Mouse (Mus musculus) hindbrain, postnatal 0 days (tissue): ENCODE results near the gene Lrrc51. TPM values are rescaled to one million over a fixed set of nuclear protein-coding genes. Genes with fewer than 3 reads are reported as not detected.
"Not testable (repeated sequence)": the region's sequence is repeated elsewhere in the genome, so short reads cannot be mapped to it uniquely, and the experiment has no call there.

Source experiments
- ATAC-seq: fragments of 200-750 bp; cut with Nextera tagmentation; 2 replicates; pipeline ENCODE4 v1.8.0; 2017; ENCODE audit warnings: mild to moderate bottlenecking, moderate TSS enrichment, moderate library complexity
- DNase-seq: peaks from one replicate; pipeline ENCODE4 v3.0.0-alpha.2; 2015; ENCODE audit warnings: low spot score
- H3K27ac ChIP-seq: fragments of 300-500 bp; sonication (generic); 2 replicates; pipeline ENCODE4 v1.5.1; 2014; ENCODE audit warnings: mild to moderate bottlenecking
- H3K27me3 ChIP-seq: fragments of 300-500 bp; sonication (generic); 2 replicates; pipeline ENCODE4 v1.6.1; 2014; ENCODE audit warnings: low read length, mixed read lengths; ENCODE audit not compliant: insufficient read depth
- H3K36me3 ChIP-seq: fragments of 300-500 bp; sonication (generic); 2 replicates; pipeline ENCODE4 v1.6.1; 2014; ENCODE audit warnings: low read length, mixed read lengths; ENCODE audit not compliant: insufficient read depth
- H3K4me1 ChIP-seq: fragments of 300-500 bp; sonication (generic); 2 replicates; pipeline ENCODE4 v1.6.1; 2014; ENCODE audit warnings: antibody characterized with exemption, low read length, mixed read lengths; ENCODE audit not compliant: insufficient read depth
- H3K4me2 ChIP-seq: fragments of 300-500 bp; sonication (generic); 2 replicates; pipeline ENCODE4 v1.6.1; 2014; ENCODE audit warnings: low read depth, mild to moderate bottlenecking, low read length, moderate library complexity, mixed read lengths
- H3K4me3 ChIP-seq: fragments of 300-500 bp; sonication (generic); 2 replicates; pipeline ENCODE4 v1.5.1; 2014; ENCODE audit warnings: low read length
- H3K9ac ChIP-seq: fragments of 300-500 bp; sonication (generic); replicated peaks from 2 replicates; pipeline ENCODE4 v1.6.1; 2014; ENCODE audit warnings: mild to moderate bottlenecking, low read length, moderate library complexity, mixed read lengths
- H3K9me3 ChIP-seq: fragments of 300-500 bp; sonication (generic); 2 replicates; pipeline ENCODE4 v1.6.1; 2016; ENCODE audit warnings: low read length, mixed read lengths
- CTCF ChIP-seq: IDR thresholded peaks from 2 replicates; pipeline ENCODE4 v1.5.1; 2016; ENCODE audit warnings: antibody characterized with exemption, control low read depth, low read depth
- WGBS: fragments of 180-500 bp; shearing (Covaris S2); extraction: QIAGEN DNeasy Blood & Tissue Kit; methylation state at CpG from one replicate; pipeline ENCODE4 v1.1.7; 2014; 5-methylcytosine and 5-hydroxymethylcytosine counted together
- polyA plus RNA-seq: library from polyadenylated mRNA; unstranded; fragments of >200 nt; fragmentation: Nextera tagmentation; extraction: Ambion mirVana; gene quantifications from 2 replicates; pipeline ENCODE4 v1.2.1, GENCODE M21; 2015
- total RNA-seq: library from RNA; depleted of rRNA; stranded (reverse); fragments of >200 nt; gene quantifications from 2 replicates; pipeline ENCODE4 v1.2.3, GENCODE M21; 2014

The Lrrc51 gene
- total and polyA plus RNA-seq, 2 experiments from 2014 or later: 5.2 to 9.7 TPM

- no peak for DNase-seq
- no peak overlapping the region for H3K9ac ChIP-seq
- no peaks in the 10 kb centered on the region for H3K4me1 ChIP-seq
- H3K36me3 ChIP-seq: no peaks in the 10 kb centered on the region
- no peak for ATAC-seq
- H3K27me3 ChIP-seq: no peaks in the 10 kb centered on the region
- H3K9me3 ChIP-seq: no peaks in the 10 kb centered on the region
- no peak for TF ChIP-seq CTCF
- H3K4me3 ChIP-seq: no peak overlapping the region
- no peak overlapping the region for H3K4me2 ChIP-seq
- 93% methylated on average over 5 of the region's 5 CpGs for WGBS
- H3K27ac ChIP-seq: no peak overlapping the region
Observed at GRCm38 (mm10) chr7:101956911-101957310, 23.2 kb upstream of the Lrrc51 start.

- Histone ChIP-seq H3K36me3 (no peaks in the 10 kb centered on the region), H3K4me3 (no peak overlapping the region), H3K4me2 (no peak overlapping the region), H3K9ac (no peak overlapping the region), H3K4me1 (no peaks in the 10 kb centered on the region), H3K27ac (no peak overlapping the region), H3K9me3 (no peaks in the 10 kb centered on the region), H3K27me3 (no peaks in the 10 kb centered on the region)
- no peak for DNase-seq
- 92% methylated on average over 1 of the region's 1 CpGs for WGBS
- no peak for TF ChIP-seq CTCF
- ATAC-seq: no peak
Observed at GRCm38 (mm10) chr7:101956481-101956880, 22.8 kb upstream of the Lrrc51 start.

GRCm38 (mm10) chr7:101955862-101956261, 22.2 kb upstream of the Lrrc51 start:
- H3K4me3 ChIP-seq: no peak overlapping the region
- H3K9ac ChIP-seq: no peak overlapping the region
- H3K4me1 ChIP-seq: no peaks in the 10 kb centered on the region
- no peaks in the 10 kb centered on the region for H3K27me3 ChIP-seq
- no peaks in the 10 kb centered on the region for H3K36me3 ChIP-seq
- no peak for ATAC-seq
- no peak overlapping the region for H3K27ac ChIP-seq
- 56% methylated on average over 4 of the region's 4 CpGs for WGBS
- DNase-seq: no peak
- no peaks in the 10 kb centered on the region for H3K9me3 ChIP-seq
- H3K4me2 ChIP-seq: no peak overlapping the region
- TF ChIP-seq CTCF: no peak

DNA sequence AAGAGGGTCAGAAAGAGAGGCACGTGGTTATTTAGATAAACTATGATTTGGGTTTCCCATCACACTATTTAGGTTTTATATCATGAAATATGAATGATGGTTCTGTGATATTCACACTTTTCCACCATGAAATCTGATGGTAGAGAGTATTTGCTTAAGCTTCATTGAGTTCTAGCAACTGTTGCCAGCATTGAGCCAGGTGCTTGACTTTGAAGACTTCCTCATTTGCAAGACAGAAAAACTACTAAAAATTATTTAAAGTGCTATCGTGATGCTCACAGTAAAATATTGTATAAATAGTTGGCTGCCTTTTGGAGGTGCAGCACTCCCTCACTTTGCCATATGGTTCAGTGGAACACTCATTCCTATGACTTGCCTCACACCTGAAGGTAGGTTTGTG, 21.6 kb upstream of the Lrrc51 start:
- no peaks in the 10 kb centered on the region for H3K9me3 ChIP-seq
- TF ChIP-seq CTCF: no peak
- H3K9ac ChIP-seq: no peak overlapping the region
- H3K4me3 ChIP-seq: no peak overlapping the region
- no peak overlapping the region for H3K27ac ChIP-seq
- H3K4me1 ChIP-seq: no peaks in the 10 kb centered on the region
- no peak for ATAC-seq
- H3K27me3 ChIP-seq: no peaks in the 10 kb centered on the region
- H3K4me2 ChIP-seq: no peak overlapping the region
- no peaks in the 10 kb centered on the region for H3K36me3 ChIP-seq
- 92% methylated on average over 2 of the region's 2 CpGs for WGBS
- no peak for DNase-seq

DNA sequence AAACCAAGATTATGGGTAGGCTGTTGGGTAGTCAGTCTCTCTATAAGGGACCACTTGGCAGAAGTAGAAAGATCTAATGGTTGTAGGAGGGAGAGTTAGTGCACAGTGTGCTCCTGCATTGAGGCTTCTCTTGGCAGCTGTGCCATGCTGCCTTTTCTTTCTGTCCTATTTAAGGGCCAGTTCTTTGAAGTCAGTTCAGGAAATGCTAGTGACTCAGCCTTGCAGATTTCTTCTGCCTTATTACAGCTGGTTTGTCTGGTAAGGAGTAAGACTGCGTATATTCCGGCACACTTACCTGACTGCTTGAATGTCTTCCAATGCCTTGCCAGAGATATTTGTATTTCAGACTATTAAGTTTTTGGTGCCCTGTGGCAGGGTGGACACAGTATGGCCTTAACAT, 20.5 kb upstream of the Lrrc51 start:
- TF ChIP-seq CTCF: no peak
- no peaks in the 10 kb centered on the region for H3K9me3 ChIP-seq
- ATAC-seq: no peak

GRCm38 (mm10) chr7:101952098-101952497, 18.4 kb upstream of the Lrrc51 start:
- no peak for DNase-seq
- no peak for ATAC-seq
- Histone ChIP-seq H3K9me3 (no peaks in the 10 kb centered on the region), H3K36me3 (no peaks in the 10 kb centered on the region), H3K27ac (no peak overlapping the region), H3K27me3 (no peaks in the 10 kb centered on the region), H3K4me3 (no peak overlapping the region), H3K9ac (no peak overlapping the region), H3K4me1 (no peaks in the 10 kb centered on the region), H3K4me2 (no peak overlapping the region)
- 81% methylated on average over 2 of the region's 2 CpGs for WGBS
- TF ChIP-seq CTCF: no peak

More for the DNA sequence above, 20.5 kb upstream of the Lrrc51 start:
- WGBS: 85% methylated on average over 2 of the region's 2 CpGs
- Histone ChIP-seq H3K9ac (no peak overlapping the region), H3K27me3 (no peaks in the 10 kb centered on the region), H3K4me1 (no peaks in the 10 kb centered on the region), H3K36me3 (no peaks in the 10 kb centered on the region), H3K4me2 (no peak overlapping the region), H3K4me3 (no peak overlapping the region), H3K27ac (no peak overlapping the region)
- DNase-seq: no peak

DNA sequence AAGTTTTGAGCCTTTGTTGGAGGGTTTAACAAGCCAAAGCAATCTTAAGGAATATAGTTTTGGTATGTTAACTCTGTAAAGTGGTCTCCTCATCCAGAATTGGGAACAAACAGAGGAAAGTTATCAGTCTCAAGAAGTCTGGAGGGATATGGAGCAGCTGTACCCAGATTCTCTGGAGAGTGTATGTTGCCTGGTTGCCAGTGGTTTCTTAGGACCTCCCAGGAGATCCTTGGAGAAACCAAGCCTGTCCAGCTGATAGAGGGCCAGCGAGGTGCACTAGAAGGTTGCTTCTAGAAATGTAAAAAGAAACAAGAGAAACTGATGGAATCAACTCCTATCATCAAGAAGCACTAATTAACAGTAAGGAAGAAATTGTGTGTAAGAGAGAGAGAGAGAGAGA, 18.0 kb upstream of the Lrrc51 start:
- ATAC-seq: no peak
- Histone ChIP-seq H3K4me2 (no peak overlapping the region), H3K36me3 (no peaks in the 10 kb centered on the region), H3K4me1 (no peaks in the 10 kb centered on the region), H3K27ac (no peak overlapping the region), H3K4me3 (no peak overlapping the region), H3K9ac (no peak overlapping the region), H3K27me3 (no peaks in the 10 kb centered on the region), H3K9me3 (no peaks in the 10 kb centered on the region)
- TF ChIP-seq CTCF: no peak
- DNase-seq: no peak
- WGBS: 85% methylated on average over 1 of the region's 1 CpGs

DNA sequence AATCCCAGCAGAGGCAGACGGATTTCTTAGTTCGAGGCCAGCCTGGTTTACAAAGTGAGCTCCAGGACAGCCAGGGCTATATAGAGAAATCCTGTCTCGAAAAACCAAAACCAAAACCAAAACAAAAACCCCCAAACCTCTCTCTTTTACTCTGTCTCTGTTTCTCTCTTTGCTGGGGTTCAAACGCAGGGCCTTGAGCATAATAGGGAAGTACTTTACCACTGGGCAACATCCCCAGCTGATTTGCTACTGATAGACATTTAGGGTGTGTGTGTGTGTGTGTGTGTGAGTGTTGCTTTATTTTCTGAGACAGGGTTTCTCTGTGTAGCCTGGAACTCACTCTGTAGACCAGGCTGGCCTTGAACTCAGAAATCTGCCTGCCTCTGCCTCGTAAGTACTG, 15.3 kb upstream of the Lrrc51 start:
- not testable (repeated sequence) for H3K36me3 ChIP-seq, H3K27ac ChIP-seq, H3K4me3 ChIP-seq, H3K4me1 ChIP-seq, DNase-seq, H3K27me3 ChIP-seq, ATAC-seq, H3K9me3 ChIP-seq, H3K9ac ChIP-seq, H3K4me2 ChIP-seq
- WGBS: 92% methylated on average over 5 of the region's 5 CpGs
